Mouse (Mus musculus) hindbrain, embryonic 11.5 days (tissue): ENCODE measurements at regions not wholly inside any gene's neighbourhood (a gene's known extent, or its start where the extent isn't known, plus 50 kb on each side); places are given as distances from the start of the nearest gene placed in this dataset.

ENCODE experiments used
- ATAC-seq: fragments of 200-750 bp; cut with Nextera tagmentation; 2 replicates; pipeline ENCODE4 v1.8.0; 2017; ENCODE audit warnings: mild to moderate bottlenecking, moderate TSS enrichment, moderate library complexity; ENCODE audit not compliant: low FRiP score
- DNase-seq: peaks from one replicate; pipeline ENCODE4 v3.0.0-alpha.2; 2015; ENCODE audit warnings: low spot score
- H3K27ac ChIP-seq: fragments of 300-500 bp; sonication (generic); 2 replicates; pipeline ENCODE4 v1.5.1; 2014; ENCODE audit warnings: mild to moderate bottlenecking, low read depth, low read length
- H3K27me3 ChIP-seq: fragments of 300-500 bp; sonication (generic); 2 replicates; pipeline ENCODE4 v1.6.1; 2014; ENCODE audit warnings: mild to moderate bottlenecking, low read length, moderate library complexity, mixed read lengths; ENCODE audit not compliant: control insufficient read depth, insufficient read depth
- H3K36me3 ChIP-seq: fragments of 300-500 bp; sonication (generic); 2 replicates; pipeline ENCODE4 v1.6.1; 2014; ENCODE audit warnings: mild to moderate bottlenecking, low read length, moderate library complexity, mixed read lengths; ENCODE audit not compliant: control insufficient read depth, insufficient read depth
- H3K4me1 ChIP-seq: fragments of 300-500 bp; sonication (generic); replicated peaks from 2 replicates; pipeline ENCODE4 v1.6.1; 2014; ENCODE audit warnings: low read length, mixed read lengths; ENCODE audit not compliant: control insufficient read depth, insufficient read depth
- H3K4me2 ChIP-seq: fragments of 300-500 bp; sonication (generic); replicated peaks from 2 replicates; pipeline ENCODE4 v1.6.1; 2014; ENCODE audit warnings: mild to moderate bottlenecking, low read depth, low read length
- H3K4me3 ChIP-seq: fragments of 300-500 bp; sonication (generic); 2 replicates; pipeline ENCODE4 v1.5.1; 2014; ENCODE audit warnings: low read depth, low read length
- H3K9ac ChIP-seq: fragments of 300-500 bp; sonication (generic); 2 replicates; pipeline ENCODE4 v1.6.1; 2014; ENCODE audit warnings: low read depth, low read length
- H3K9me3 ChIP-seq: fragments of 300-500 bp; sonication (generic); 2 replicates; pipeline ENCODE4 v1.6.1; 2016; ENCODE audit warnings: low read length; ENCODE audit not compliant: control insufficient read depth
- WGBS: fragments of 180-500 bp; shearing (Covaris S2); extraction: QIAGEN DNeasy Blood & Tissue Kit; methylation state at CpG from one replicate; pipeline ENCODE4 v1.1.7; 2014; 5-methylcytosine and 5-hydroxymethylcytosine counted together

- no peak overlapping the region for H3K27ac ChIP-seq
- 0 out of 2 replicates have a peak, but pooled peaks cover 3% of the 10 kb centered on the region for H3K4me1 ChIP-seq
- 85% methylated on average over 4 of the region's 4 CpGs for WGBS
- H3K27me3 ChIP-seq = no peaks in the 10 kb centered on the region
- H3K9me3 ChIP-seq = no peaks in the 10 kb centered on the region
- no peaks in the 10 kb centered on the region for H3K36me3 ChIP-seq
- no peak overlapping the region for H3K9ac ChIP-seq
- ATAC-seq = no peak
- H3K4me2 ChIP-seq = no peak overlapping the region
- DNase-seq = no peak
- H3K4me3 ChIP-seq = no peak overlapping the region
Measured at GRCm38 (mm10) chr13:28699490-28700032, 254.0 kb downstream of the Sox4 start.

- no peak overlapping the region for H3K9ac ChIP-seq
- H3K4me2 ChIP-seq = no peak overlapping the region
- peak overlapping the region; percentile 48 for H3K27ac ChIP-seq
- H3K27me3 ChIP-seq = no peaks in the 10 kb centered on the region
- H3K4me1 ChIP-seq = 0 out of 2 replicates have a peak, but pooled peaks cover 3% of the 10 kb centered on the region
- no peak overlapping the region for H3K4me3 ChIP-seq
- ATAC-seq (peak; percentile 67), DNase-seq (peak; percentile 25)
- 27% methylated on average over 12 of the region's 12 CpGs for WGBS
- no peaks in the 10 kb centered on the region for H3K36me3 ChIP-seq
- no peaks in the 10 kb centered on the region for H3K9me3 ChIP-seq
Measured at GRCm38 (mm10) chr13:28697796-28698678, 255.5 kb downstream of the Sox4 start.

- 65% methylated on average over 4 of the region's 4 CpGs for WGBS
- Histone ChIP-seq H3K27me3 (no peaks in the 10 kb centered on the region), H3K9ac (no peak overlapping the region), H3K4me2 (no peak overlapping the region), H3K36me3 (no peaks in the 10 kb centered on the region), H3K9me3 (no peaks in the 10 kb centered on the region), H3K27ac (no peak overlapping the region), H3K4me3 (no peak overlapping the region), H3K4me1 (peaks cover 1% of the 10 kb centered on the region; the same call in 1 of the 2 replicates)
- ATAC-seq (no peak), DNase-seq (no peak)
Measured at GRCm38 (mm10) chr13:28693078-28693477, 260.4 kb downstream of the Sox4 start.

- H3K9me3 ChIP-seq = no peaks in the 10 kb centered on the region
- ATAC-seq (no peak), DNase-seq (no peak)
- no peak overlapping the region for H3K27ac ChIP-seq
- H3K27me3 ChIP-seq = no peaks in the 10 kb centered on the region
- no peak overlapping the region for H3K4me3 ChIP-seq
- no peaks in the 10 kb centered on the region; the same call in 1 of the 2 replicates for H3K4me1 ChIP-seq
- no peak overlapping the region for H3K9ac ChIP-seq
- WGBS = 69% methylated on average over 5 of the region's 5 CpGs
- H3K4me2 ChIP-seq = no peak overlapping the region
- H3K36me3 ChIP-seq = no peaks in the 10 kb centered on the region
Measured at GRCm38 (mm10) chr13:28692587-28692986, 260.9 kb downstream of the Sox4 start.

GRCm38 (mm10) chr13:28690511-28691160 lies 262.9 kb downstream of the Sox4 start:
- DNase-seq (peak; percentile 12), ATAC-seq (0 out of 2 replicates have a peak, but pooled peaks have one; percentile 17)
- Histone ChIP-seq H3K36me3 (no peaks in the 10 kb centered on the region), H3K27me3 (no peaks in the 10 kb centered on the region), H3K4me1 (no peaks in the 10 kb centered on the region; the same call in 1 of the 2 replicates), H3K4me2 (no peak overlapping the region), H3K9me3 (no peaks in the 10 kb centered on the region), H3K4me3 (no peak overlapping the region), H3K9ac (no peak overlapping the region), H3K27ac (no peak overlapping the region)
- 67% methylated on average over 5 of the region's 5 CpGs for WGBS

DNA sequence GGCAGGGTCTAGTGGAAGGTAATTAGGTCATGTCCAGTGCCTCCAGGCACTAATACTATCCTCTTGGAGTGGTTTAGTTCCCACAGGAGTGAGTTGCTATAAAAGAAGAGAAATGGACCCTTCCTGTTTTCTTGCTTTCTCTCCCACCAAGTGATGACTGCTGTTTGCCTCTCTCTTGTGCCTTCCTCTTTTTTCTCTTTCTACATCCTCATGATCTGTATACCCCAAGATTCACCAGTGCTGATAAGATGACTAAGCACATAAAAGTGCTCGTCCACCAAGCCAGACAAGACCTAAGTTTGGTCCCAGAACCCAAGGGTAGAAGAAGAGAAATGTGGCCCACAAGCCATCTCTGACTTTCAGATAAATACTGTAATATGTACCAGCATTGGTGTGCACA lies 265.7 kb downstream of the Sox4 start:
- no peak for ATAC-seq
- H3K27ac ChIP-seq = no peak overlapping the region
- H3K4me1 ChIP-seq = no peaks in the 10 kb centered on the region; the same call in 1 of the 2 replicates
- no peak for DNase-seq
- no peaks in the 10 kb centered on the region for H3K36me3 ChIP-seq
- H3K4me2 ChIP-seq = no peak overlapping the region
- no peaks in the 10 kb centered on the region for H3K9me3 ChIP-seq
- H3K27me3 ChIP-seq = no peaks in the 10 kb centered on the region
- no peak overlapping the region for H3K9ac ChIP-seq
- no peak overlapping the region for H3K4me3 ChIP-seq
- WGBS = 90% methylated on average over 1 of the region's 1 CpGs

- DNase-seq = no peak
- 94% methylated on average over 3 of the region's 3 CpGs for WGBS
- H3K9me3 ChIP-seq = no peaks in the 10 kb centered on the region
Measured at GRCm38 (mm10) chr13:28684311-28684710, 269.2 kb downstream of the Sox4 start.

GRCm38 (mm10) chr13:28680266-28680665 lies 273.2 kb downstream of the Sox4 start:
- no peak for DNase-seq
- Histone ChIP-seq H3K9ac (no peak overlapping the region), H3K27ac (no peak overlapping the region), H3K4me3 (no peak overlapping the region), H3K9me3 (no peaks in the 10 kb centered on the region), H3K4me2 (no peak overlapping the region), H3K27me3 (no peaks in the 10 kb centered on the region), H3K36me3 (no peaks in the 10 kb centered on the region), H3K4me1 (no peaks in the 10 kb centered on the region)
- no peak for ATAC-seq
- WGBS = 76% methylated on average over 1 of the region's 1 CpGs

More at GRCm38 (mm10) chr13:28684311-28684710, 269.2 kb downstream of the Sox4 start:
- H3K36me3 ChIP-seq = no peaks in the 10 kb centered on the region
- ATAC-seq = no peak
- no peaks in the 10 kb centered on the region for H3K27me3 ChIP-seq
- no peak overlapping the region for H3K4me2 ChIP-seq
- H3K9ac ChIP-seq = no peak overlapping the region
- H3K4me3 ChIP-seq = no peak overlapping the region
- no peak overlapping the region for H3K27ac ChIP-seq
- H3K4me1 ChIP-seq = no peaks in the 10 kb centered on the region
